Mouse (Mus musculus) embryonic fibroblast, embryonic 13.5 days (primary cell): Measurements from ENCODE around the gene Cacng2. TPM values are rescaled to one million over a fixed set of nuclear protein-coding genes. Genes with fewer than 3 reads are reported as not detected.

Experiments used
- H3K27ac ChIP-seq: 2 replicates; pipeline ENCODE4 v1.5.1; 2012; ENCODE audit warnings: low read length, control low read depth, inconsistent platforms; ENCODE audit not compliant: insufficient read depth
- H3K4me1 ChIP-seq: 2 replicates; pipeline ENCODE4 v1.6.1; 2011; ENCODE audit warnings: low read length; ENCODE audit not compliant: control insufficient read depth, insufficient read depth
- H3K4me3 ChIP-seq: 2 replicates; pipeline ENCODE4 v1.5.1; 2011; ENCODE audit warnings: mild to moderate bottlenecking, control low read depth, low read length; ENCODE audit not compliant: insufficient read depth
- CTCF ChIP-seq: IDR thresholded peaks from 2 replicates; pipeline ENCODE4 v1.5.1; 2011; ENCODE audit warnings: mild to moderate bottlenecking, control low read depth, low read length, moderate library complexity, borderline replicate concordance; ENCODE audit not compliant: insufficient read depth
- POLR2A ChIP-seq: IDR thresholded peaks from 2 replicates; pipeline ENCODE4 v1.6.1; 2011; ENCODE audit warnings: low read depth, mild to moderate bottlenecking, control low read depth, low read length, moderate library complexity
- polyA plus RNA-seq: library from polyadenylated mRNA; stranded (reverse); fragments of >200 nt; gene quantifications from 2 replicates; pipeline ENCODE4 v1.2.4, GENCODE M21; 2011; ENCODE audit warnings: low read depth; ENCODE audit not compliant: missing spikeins, insufficient read length

Gene Cacng2
- polyA plus RNA-seq, 1 experiment: not detected

DNA sequence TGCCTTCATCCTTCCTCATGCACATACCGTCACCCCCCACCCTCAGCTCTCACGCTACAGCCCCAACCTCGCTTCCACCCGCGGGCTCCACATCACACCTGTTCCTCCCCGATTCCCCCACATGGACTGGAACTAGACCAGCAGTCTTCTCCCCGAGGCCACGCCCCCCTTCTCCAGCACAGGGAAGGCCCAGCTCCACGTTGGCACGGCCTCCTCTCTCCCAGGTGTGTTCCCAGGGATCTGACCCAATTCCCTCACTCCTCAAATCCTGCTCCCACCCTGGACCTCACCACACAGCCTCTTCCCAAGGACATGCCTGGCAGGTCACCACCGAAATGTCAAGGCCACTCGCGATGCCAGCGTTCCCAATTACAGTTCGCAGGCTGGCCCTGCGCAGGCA is 23.8 kb downstream of the Cacng2 start:
- Histone ChIP-seq H3K27ac (no peak overlapping the region), H3K4me3 (no peak overlapping the region), H3K4me1 (no peaks in the 10 kb centered on the region)
- TF ChIP-seq POLR2A: no peak
- TF ChIP-seq CTCF: no peak

DNA sequence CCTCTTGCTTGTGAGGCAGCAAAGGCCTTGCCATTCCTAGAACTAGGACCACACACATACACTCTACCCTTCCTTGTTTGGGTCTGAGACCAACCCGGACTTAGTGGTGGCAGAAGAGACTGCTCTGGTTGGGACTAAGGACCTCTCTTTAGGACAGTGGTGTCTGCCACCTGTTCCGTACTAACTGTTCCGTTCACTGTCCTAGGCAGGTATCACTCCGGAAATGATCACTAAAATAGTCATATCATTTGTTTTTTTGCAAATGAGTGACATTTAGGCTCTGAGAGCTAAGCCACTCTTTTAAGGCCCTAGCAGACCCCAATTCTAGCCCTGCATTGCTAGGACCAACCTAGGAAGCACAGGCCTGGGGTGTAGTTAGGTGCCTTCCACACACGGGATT is 26.2 kb downstream of the Cacng2 start:
- TF ChIP-seq CTCF (no peak), POLR2A (no peak)
- no peak overlapping the region for H3K4me3 ChIP-seq
- H3K4me1 ChIP-seq: no peaks in the 10 kb centered on the region
- H3K27ac ChIP-seq: no peak overlapping the region

DNA sequence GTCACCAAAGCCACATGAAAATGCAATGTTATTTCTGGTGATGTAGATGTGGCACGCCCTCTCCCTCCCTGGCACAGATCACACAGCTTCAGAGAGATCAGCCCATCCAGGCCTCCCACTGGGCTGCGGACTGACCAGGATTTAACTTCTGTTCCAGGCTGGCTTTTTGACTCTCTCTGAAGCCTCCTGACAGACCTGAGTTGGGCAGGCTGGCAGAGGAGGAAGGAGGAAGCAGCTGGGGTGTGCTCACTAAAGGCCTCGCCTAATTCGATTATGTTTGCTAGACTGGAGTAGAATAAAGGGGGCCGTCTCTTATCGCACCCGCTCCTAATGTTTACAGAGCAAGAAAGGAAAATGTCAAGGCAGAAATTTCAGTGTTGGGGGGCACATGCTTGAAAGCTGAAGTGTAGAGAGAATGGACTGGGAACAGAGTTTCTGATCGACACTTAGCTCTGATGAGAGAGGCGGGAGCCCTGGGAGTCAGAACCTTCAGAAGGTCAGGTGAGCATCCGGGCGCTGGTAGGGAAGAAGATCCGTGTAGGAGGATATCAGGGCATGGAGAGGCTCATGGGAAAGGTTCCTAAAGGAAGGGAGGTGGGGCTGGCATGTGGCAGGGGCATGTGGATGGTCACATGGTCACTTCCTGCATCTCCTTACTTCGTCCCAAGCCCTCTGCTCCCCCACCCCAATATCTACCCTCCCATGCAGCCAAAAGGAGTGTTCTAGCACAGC is 36.8 kb downstream of the Cacng2 start:
- Histone ChIP-seq H3K4me1 (no peaks in the 10 kb centered on the region), H3K4me3 (no peak overlapping the region)
- TF ChIP-seq POLR2A (no peak), CTCF (no peak)

DNA sequence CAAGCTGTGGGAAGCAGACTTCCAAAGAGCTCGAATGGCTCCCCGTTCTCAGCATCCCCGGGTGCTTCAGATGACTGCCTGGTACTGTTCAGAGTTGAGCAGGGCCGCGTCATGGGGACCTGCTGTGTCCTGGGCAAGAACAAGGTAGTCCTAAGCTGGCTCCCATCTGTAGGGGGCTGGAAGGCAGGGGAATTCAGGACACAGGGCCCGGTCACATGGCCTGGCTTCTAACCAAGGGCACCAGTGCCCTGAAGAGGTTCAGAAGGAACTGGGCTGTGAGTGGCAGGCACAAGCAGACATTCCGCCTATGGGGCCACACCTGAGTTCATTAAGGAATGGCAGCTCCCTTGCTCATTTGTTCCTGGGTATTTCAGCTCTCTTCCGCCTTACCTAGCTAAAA is 37.7 kb downstream of the Cacng2 start:
- Histone ChIP-seq H3K4me1 (no peaks in the 10 kb centered on the region), H3K27ac (no peak overlapping the region), H3K4me3 (no peak overlapping the region)
- TF ChIP-seq CTCF (no peak), POLR2A (no peak)

More for the DNA sequence above, 36.8 kb downstream of the Cacng2 start:
- H3K27ac ChIP-seq: no peak overlapping the region

DNA sequence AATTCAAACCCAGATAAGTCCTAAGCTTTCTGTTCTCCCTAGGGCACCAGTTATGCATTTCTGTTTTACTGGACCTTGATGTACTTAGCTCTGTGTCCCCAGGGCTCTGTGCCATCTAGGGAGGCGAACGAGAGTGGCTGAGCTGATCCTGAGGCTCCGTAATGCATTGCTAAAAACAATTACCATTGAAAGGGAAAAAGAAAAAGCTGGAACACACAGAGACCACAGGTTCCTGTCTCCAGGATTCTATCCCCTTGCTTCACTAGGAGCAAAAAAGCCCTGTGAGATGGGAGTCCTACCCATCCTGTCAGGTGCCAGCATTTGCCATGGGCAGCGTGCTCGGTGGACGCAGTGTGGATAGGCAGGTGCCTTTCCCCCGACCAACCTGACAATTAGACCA is 38.4 kb downstream of the Cacng2 start:
- TF ChIP-seq CTCF (no peak), POLR2A (no peak)
- Histone ChIP-seq H3K4me3 (no peak overlapping the region), H3K4me1 (no peaks in the 10 kb centered on the region), H3K27ac (no peak overlapping the region)

DNA sequence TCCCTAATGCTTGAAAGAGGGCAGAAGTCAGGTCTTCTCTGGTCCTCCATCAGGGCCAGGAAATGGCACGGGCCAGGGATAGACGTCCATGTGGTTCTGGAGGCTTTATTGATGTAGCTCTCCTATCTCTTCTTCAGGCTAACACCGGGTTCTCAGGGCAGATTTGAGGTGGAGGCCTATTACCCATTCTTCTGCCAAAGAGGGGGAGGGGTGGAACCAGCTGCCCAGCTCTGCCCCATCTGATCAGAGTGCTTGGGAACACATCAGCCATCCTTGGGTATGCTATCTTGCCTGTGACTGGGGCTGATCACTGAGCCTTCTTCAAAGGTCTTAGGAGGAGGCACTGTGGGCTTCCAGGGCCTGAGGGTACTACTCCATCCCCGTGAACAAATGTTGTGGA is 39.5 kb downstream of the Cacng2 start:
- no peak overlapping the region for H3K4me3 ChIP-seq
- no peak overlapping the region for H3K27ac ChIP-seq
- no peaks in the 10 kb centered on the region for H3K4me1 ChIP-seq
- TF ChIP-seq CTCF: no peak
- no peak for TF ChIP-seq POLR2A

DNA sequence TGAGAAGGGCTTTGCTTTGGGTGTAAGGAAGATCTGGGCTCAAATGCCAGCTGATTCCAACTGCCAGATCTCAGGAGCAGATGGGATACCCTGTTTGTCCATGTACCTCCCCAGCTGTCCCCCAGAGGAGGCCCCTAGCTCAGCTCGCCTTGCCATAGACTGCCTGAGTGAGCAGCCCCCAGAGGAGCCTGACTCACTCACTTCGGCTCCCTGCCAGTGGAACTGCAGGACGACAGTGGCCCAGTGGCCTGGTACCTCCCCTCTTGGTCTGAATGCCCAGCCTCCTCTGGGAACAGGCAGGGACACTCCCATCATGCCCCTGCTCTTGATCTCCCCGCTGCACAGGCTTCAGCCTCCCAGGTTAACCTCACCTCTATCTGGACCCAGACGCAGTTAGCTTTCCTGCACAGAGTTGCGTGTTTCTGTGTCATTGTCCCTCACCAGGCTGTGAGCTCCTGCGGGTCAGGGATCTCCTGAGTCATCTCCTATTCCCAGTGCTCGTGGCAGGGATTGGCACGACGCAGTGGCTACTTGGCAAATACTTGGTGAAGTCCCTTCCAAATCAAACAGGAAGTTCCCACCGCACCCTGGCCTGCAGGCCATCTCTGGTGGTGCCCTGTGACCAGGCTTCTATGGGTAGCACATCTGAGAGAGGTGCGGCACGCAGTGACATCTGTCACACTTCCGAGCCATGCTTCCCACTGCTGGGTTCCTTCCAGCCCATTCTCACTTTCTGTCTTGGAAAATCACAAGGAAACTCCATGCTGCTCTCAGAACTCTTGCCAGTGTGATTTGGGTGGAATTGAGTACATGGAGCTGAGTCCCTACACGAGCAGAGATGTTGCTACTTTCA is 40.8 kb downstream of the Cacng2 start:
- no peaks in the 10 kb centered on the region for H3K4me1 ChIP-seq
- no peak for TF ChIP-seq CTCF
- no peak for TF ChIP-seq POLR2A
- no peak overlapping the region for H3K27ac ChIP-seq
- no peak overlapping the region for H3K4me3 ChIP-seq

DNA sequence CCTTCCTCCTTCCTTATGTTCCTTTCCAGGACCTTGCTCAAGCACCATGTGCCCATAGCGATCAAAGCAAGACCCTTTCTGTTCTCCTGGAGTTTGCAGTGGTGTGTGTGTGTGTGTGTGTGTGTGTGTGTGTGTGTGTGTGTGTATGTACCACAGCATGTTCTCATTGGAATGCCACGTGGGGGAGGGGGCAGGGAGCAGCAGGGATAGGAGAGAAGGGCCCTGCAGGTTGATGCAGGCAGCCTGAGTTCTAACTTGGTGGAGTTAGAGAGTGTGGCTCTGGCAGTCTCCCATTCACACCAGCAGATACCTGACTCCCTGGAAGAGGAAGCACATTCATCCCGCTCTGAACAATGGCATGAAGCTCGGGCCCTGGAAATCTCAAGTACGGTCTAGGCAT is 41.6 kb downstream of the Cacng2 start:
- Histone ChIP-seq H3K4me3 (no peak overlapping the region), H3K4me1 (no peaks in the 10 kb centered on the region), H3K27ac (no peak overlapping the region)
- no peak for TF ChIP-seq CTCF
- TF ChIP-seq POLR2A: no peak

DNA sequence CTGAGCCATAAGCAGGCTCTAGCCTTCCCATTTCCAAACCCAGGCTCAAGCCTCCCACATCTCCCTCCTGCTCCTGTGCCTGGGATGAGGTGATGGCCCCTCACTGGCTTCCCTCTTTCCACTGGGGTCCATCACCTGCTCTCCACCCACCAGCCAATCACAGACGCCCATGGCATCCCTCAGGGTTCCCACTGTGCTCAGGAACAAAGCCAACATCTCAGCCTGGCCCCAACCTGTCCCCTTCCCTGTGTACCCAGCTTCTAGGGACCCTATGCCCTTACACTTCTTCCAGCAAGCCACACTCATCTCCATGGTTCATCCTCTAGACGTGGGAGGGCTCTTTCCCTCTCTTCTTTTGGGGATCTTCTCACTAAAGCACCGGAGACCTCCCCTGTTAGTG is 43.9 kb downstream of the Cacng2 start:
- TF ChIP-seq CTCF (no peak), POLR2A (no peak)

DNA sequence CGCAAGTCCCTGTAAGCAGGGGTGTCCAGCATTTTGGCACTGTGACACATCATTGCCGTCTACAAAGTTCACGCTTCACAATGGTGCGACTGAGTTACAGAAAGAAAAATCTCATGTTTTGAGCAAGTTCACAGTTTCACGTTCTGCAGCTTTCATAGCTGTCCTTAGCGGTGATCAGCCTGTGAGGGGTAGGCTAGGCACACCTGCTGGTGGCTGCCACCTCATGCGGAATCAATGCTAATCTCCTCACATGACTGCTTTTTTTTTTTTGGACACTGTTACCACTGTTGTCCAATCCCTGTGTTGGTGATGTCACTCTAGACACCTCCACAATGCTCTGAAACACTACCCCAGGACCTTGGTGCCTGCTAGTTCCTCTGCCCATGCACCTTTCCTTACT is 46.7 kb downstream of the Cacng2 start:
- Histone ChIP-seq H3K27ac (no peak overlapping the region), H3K4me3 (no peak overlapping the region), H3K4me1 (no peaks in the 10 kb centered on the region)
- TF ChIP-seq CTCF: no peak
- TF ChIP-seq POLR2A: no peak

More for the DNA sequence above, 43.9 kb downstream of the Cacng2 start:
- H3K4me3 ChIP-seq: no peak overlapping the region
- H3K4me1 ChIP-seq: no peaks in the 10 kb centered on the region
- H3K27ac ChIP-seq: no peak overlapping the region
